Mouse (Mus musculus) heart, postnatal 14 days (tissue): ENCODE measurements around the gene Defa28. TPM values are rescaled to one million over a fixed set of nuclear protein-coding genes. Genes with fewer than 3 reads are reported as not detected.
"Not testable (repeated sequence)": the region's sequence is repeated elsewhere in the genome, so short reads cannot be mapped to it uniquely, and the experiment has no call there.

Experiments used
- DNase-seq, 2 experiments: peaks; one replicate each; pipeline ENCODE4 v3.0.0; 2021 to 2022
- intact Hi-C: fragments of 180-260 bp; cut with DNase I; formaldehyde crosslinking; loops from one replicate; pipeline ENCODE4 v1.15.1; 2025
- long read RNA-seq, 2 experiments: library from polyadenylated mRNA; stranded (forward); transcript quantifications; one replicate each; pipeline ENCODE4 v2.0.0; 2021
- total RNA-seq, 2 experiments: library from RNA; stranded (reverse); gene quantifications; 2 replicates each; pipeline ENCODE4 v1.2.3; 2021

Defa28 gene
- not detected for total RNA-seq
- long read RNA-seq, experiment 1, result 0 reads
- long read RNA-seq, experiment 2, result 0 reads

- DNase-seq, intact Hi-C loops: not testable (repeated sequence)
Observed at GRCm38 (mm10) chr8:21582706-21583105, at the start of gene Defa28. Gene Defa28, plus strand, starts transcription at chr8:21583006.

DNA sequence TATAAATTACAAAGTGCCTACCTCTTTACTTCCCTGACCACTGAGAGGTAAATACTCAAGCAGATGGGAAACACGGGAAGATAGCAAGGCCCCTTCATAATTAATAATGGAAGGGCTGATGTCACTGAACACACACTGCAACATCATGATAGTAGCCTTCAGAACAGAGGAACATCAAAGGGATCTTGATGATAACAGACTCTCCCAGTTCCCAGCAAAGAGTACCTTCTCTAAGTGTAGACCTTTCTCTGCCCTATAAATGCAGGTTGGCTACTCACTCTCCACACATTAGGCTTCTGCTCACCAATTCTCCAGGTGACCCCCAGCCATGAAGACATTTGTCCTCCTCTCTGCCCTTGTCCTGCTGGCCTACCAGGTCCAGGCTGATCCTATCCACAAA is 17.7 kb upstream of the Defa28 start, which contains the start of gene Defa37:
Defa37 (plus strand) TSS at position 301 of the 400 bp plus-strand sequence.
- intact Hi-C loops, result not testable (repeated sequence)

GRCm38 (mm10) chr8:21594408-21594807 is 11.6 kb downstream of the Defa28 start, which contains the start of gene Gm7861:
Gene Gm7861, minus strand, starts transcription at chr8:21594508.
- DNase-seq, result not testable (repeated sequence)

More for the DNA sequence above, 17.7 kb upstream of the Defa28 start, which contains the start of gene Defa37:
- DNase-seq, result not testable (repeated sequence)

GRCm38 (mm10) chr8:21617883-21618282 is 35.1 kb downstream of the Defa28 start, which contains the start of gene Defa26:
Gene Defa26, plus strand, starts transcription at chr8:21618183.
- intact Hi-C loops, result not testable (repeated sequence)

More at GRCm38 (mm10) chr8:21594408-21594807, 11.6 kb downstream of the Defa28 start, which contains the start of gene Gm7861:
- intact Hi-C loops, result not testable (repeated sequence)

More at GRCm38 (mm10) chr8:21617883-21618282, 35.1 kb downstream of the Defa28 start, which contains the start of gene Defa26:
- DNase-seq, result not testable (repeated sequence)

Other genes starting within 250 kb of the Defa28 start
- not detected for gene Defa2, start 204.5 kb upstream of the Defa28 start, total RNA-seq
- not detected for gene Defa33, start 191.2 kb upstream of the Defa28 start, total RNA-seq
- gene Defa36, start 155.6 kb upstream of the Defa28 start, total RNA-seq, result not detected
- not detected for gene Gm7849, start 126.4 kb upstream of the Defa28 start, total RNA-seq
- not detected for gene Defa20, start 73.7 kb upstream of the Defa28 start, total RNA-seq
- gene Defa32, start 54.0 kb upstream of the Defa28 start, total RNA-seq, result not detected
- gene Defa37, start 17.6 kb upstream of the Defa28 start, total RNA-seq, result not detected
- not detected for gene Gm7861, start 11.5 kb downstream of the Defa28 start, total RNA-seq
- gene Defa26, start 35.2 kb downstream of the Defa28 start, total RNA-seq, result not detected
- not detected for gene Defa17, start 72.8 kb downstream of the Defa28 start, total RNA-seq
- not detected for gene Defa34, start 82.8 kb downstream of the Defa28 start, total RNA-seq
- gene AY761184, start 120.6 kb downstream of the Defa28 start, total RNA-seq, result not detected
- gene Defa24, start 151.5 kb downstream of the Defa28 start, total RNA-seq, result not detected
- gene Defb50, start 240.5 kb downstream of the Defa28 start, total RNA-seq, result not detected